Mouse (Mus musculus): ENCODE measurements around the gene Nxn.

Gene Nxn

DNA sequence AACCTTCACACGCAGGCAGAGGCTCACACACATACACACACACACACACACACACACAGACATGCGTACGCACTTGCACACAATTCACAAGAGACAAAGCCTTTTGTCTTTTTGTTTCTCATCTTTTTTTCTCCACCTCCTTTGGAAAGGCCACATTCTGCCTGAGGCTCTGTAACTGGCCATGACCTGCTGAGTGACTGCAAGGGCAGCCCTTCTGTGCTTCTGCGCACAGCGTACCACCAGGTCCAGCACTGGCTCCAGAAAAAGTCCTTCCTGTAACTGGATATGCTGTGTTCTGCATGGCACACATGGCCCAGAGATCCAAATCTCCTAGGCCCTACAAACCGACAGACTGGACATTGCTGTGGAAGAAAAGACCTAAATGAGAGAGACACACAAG lies 38.7 kb downstream of the Nxn start:
- no peak for DNase-seq

DNA sequence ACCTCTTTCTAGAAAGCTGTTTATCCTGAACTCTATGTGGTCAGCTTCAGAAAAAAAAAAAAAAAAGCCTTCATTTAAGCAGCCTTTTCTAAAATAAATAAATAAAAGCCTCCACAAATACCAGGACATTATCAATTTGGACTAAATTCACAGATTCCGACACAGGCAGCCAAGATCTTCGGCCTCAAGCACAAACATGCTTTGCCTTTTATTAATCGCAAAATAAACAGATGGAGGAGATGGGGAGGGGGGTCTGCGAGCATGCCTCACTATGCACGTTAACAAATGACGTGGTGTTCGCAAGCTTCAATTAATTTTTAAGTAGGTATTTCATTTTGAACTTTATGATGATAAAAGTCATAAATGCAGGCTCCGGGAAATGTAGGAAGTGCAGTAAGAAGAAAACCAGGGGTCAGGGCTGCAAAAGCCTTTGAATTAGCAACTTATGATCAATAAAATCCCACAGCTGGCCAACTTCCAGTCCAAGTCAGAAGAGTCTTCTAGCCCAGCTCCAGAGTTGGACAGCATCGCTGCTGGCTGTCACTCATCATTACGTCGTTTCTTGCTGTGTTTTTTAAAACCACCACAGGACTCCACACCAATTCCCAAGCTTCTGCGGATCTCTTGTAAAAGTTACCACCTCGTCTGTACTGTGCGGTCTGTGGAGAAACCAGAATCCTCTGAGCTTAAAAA lies 40.2 kb downstream of the Nxn start:
- peak in 1 of 2 experiments; percentile 36 for DNase-seq

DNA sequence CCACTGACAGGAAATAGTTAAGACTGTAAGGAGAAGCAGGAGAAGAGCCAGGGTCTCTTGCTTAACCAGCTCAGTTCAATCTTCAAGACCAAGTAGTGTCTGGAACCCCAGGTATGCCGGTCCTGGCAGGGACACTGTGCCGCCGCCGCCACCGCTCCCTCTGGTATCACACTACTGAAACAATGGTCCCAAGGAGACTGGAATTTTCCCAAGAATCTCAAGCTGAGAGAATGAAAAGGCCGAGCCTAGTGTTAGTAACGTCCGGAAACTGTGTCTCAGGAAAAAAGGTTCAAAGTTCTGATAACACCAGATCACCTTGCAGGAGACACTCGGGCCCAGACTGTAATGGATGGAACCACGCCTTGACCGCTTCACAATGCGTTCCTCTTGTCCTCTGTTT lies 41.5 kb downstream of the Nxn start:
- DNase-seq: no peak

DNA sequence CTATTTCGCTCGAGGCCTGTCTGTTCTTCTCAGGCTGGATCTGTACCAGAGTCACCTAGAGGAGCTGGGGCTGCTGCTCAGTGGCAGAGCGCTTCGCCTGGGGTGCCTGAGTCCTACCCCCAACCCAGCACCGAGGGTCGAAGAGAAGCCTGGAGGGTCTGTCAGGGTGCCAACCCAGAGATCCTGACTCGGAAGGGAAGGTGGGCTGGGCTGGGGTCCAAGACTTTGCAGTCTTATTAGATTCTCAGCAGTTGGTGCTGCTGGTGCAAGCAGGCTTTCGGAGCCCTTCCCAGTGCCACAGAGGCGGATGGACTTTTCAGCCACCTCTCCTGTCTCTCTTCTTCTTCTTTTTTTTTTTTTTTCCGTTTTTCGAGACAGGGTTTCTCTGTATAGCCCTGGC lies 42.8 kb downstream of the Nxn start:
- DNase-seq: no peak

DNA sequence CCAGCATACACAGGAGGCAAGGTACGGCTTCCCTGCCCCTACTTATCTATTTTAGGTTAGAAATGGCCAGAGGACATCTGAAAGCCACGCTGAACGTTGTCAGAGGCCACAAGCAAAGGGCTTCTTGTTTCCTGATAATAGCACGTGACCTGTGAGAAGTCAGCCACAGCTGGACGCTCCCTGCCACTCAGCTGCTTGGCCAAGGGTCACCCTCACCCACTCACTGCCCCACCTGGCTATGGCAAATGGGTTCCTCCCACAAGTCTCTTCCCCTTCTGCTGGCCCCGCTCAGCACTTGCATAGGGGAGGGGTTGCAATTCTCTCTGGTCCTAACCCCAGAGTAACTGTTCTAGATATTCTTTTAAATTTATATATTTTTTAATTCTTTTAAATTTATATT lies 43.5 kb downstream of the Nxn start:
- peak in 1 of 2 experiments; percentile 66 for DNase-seq

DNA sequence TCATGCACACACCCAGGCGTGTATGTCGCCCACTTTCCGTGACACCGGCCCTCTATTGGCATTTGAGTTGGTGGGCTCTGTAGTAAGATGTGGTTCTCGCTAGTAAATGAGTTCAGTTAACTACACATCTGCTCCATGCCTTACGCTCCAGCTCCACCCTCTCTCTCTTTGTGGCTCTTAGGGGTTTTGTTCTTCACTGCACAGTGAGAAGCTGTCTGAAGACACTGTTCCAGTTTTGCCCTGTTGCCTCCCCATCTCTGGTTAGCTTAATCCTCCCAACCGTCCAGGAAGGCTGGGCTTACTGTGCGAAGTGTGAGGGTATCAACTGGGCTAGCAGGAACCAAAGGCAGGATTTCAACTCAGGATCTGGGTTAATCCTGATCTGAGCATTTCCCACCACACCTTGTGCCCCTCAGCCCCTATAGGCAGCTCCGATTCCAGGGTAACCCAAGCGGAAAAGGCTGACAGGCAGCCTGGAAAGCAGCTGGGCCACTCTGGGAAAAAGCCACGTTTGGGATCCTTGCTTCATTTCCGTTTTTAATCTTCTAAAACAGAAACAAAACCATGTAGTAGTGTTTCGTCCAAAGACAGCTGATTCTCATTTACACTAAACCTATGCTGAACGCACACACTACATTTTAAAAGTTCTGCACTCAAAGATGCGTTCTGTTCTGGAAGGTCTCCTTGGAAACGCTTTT lies 45.9 kb downstream of the Nxn start:
- DNase-seq: no peak

DNA sequence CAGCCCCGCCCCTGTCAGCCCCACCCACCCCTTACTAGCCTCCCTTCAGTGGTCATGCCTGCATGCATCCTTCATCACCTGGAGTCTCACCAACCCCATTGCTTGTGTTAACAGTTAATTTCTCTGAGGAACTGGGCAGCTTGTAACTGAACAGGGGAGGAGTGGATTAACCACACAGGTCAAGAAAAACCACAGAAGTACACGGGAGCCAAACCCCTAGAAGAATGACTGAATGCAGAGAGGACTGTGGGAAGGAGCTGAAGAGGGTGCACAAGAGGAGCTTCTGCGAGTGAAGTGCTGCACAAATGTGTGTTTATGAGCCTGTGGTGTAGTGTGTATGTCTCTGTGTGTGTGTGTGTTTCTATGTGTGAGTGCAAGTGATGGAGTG lies 47.3 kb downstream of the Nxn start:
- no peak for DNase-seq

DNA sequence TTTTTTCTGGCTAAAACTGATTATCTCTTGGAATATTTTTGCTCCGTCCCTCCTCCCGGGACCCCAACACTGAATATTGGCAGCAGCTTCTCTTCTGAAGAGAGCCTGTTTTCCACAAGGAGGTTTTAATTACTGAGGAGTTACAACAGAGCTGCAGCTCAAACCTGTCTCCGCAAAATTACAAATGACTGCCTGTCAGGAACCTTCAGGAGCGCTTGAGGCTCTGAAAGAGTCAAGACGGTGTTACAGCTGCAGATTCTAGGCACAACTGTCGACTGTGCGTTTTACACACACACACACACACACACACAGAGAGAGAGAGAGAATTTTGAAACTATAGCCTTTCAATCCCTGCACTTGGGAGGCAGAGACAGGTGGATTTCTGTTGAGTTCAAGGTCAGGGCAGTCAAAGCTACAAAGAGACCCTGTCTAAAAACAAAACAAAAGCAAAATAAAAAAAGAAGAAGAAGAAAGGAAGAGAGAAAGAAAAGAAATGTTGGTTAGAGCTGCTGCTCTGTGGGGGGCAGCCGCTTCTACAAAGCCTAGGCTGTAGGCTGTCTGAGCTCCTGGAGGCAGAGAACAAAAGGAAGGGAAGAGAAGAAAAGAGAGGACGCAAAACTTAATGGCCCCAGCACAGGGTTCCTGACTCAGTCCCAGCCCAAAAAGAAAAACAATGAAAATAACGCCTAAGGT lies 47.9 kb downstream of the Nxn start:
- no peak for DNase-seq

DNA sequence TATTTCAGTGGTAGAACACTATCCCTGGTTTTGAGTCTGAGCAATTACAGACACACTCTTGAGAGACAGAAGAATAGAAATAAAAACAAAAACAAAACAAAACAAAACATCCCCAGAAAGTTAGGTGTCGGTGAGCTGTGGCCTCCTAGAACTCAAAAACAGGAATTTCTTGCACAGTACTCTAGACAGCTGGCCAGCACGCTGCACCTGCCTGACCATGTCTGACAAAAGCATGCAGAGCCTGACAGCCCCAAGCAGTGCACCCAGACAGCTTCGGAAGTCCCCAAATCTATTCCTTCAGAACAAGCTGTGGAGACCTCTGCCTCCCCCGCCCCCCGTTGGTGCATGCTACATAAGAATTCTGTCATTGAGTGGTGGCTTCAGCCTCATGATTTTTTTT lies 49.1 kb downstream of the Nxn start:
- no peak for DNase-seq

DNA sequence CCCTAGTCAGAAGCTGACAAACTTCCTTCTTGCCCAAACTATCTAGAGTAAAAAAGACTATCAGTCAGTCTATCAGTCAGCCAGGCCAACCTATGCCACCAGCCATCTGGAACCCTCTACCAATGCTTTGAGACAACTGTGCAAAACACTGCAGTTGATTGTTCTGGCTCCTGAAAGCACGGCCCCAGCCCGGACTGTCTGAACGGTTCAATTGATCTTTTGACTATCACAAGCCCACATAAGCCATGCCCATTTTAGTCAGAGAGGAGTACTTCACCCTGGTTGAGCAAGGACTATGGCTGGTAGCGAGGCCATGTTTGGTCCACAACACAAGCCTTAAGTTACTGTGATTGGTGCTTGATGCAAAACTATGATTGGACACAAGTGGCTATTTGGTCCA lies 51.4 kb downstream of the Nxn start:
- no peak for DNase-seq

DNA sequence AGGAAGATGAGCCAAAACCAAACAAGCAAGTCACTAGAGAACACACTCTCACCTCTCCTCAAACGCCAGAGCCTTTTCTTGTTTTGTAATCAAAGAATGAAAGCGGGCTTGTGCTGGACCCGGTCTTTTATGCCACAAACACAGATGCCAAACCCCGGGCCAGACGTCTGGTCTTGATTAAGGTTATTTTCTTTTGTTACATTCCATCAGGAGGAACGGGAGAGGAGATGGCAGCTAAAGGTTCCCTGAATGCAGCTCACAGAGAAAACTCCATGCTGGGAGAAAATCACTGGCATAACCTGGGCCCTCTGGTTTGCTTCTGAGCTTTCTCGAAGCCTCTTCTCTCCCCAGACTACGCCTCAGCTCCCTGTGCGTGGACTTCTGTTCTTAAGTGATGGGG lies 55.9 kb downstream of the Nxn start:
- DNase-seq: no peak

DNA sequence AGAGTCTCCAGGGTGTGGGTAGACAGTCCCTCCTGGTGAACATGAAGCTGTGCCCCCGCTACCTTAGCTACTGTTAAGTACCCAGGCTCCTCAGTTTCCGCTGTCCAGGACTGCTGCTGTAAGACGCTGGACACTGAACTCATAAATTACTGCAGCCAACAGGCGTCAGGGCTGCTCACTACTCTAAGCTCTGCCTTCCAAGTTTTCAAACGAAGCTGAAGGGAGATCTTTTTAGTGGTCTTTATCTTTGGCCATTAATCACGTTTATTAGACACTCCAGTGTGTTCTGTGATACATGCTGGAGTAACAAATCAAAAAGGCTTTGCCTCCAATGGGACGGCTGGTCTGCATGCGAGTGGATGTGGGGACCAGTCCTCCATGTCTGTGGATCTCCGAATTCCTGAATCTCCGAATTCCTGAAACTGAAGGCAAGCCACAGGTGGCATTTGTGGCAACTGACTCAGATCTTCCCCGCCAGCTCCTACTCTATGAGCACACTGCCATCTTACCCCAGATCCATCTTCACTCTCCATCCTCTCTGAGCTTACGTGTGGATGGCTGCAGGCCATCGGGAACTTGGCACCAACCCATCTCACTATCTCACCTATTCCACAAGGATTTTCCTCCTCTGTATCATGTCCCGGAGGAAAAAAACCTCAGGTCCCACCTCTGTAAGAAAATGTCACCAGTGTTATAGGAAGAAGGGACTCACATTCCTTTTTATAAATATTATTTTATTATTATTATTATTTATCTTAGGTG lies 56.9 kb downstream of the Nxn start:
- DNase-seq: no peak

DNA sequence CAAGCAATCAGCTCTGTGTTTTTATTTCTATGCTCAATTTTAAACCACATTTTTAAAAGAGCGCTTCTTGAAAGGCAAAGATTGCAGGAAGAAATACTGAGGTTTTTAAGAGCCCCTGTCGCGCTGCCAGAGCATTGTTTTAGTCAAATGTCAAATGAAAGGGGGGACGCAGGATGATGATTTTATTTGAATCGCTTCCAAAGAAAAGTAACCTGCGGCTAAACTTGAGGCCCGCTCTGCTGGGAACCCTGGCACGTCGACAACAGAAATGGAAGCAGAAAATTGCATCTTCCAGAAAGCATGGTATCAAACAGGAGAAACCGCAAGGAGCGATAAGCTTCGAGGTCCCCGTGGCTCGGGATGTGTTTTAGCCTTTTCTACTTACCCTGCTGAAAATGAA lies 57.8 kb downstream of the Nxn start:
- DNase-seq: peak in 1 of 2 experiments; percentile 37

DNA sequence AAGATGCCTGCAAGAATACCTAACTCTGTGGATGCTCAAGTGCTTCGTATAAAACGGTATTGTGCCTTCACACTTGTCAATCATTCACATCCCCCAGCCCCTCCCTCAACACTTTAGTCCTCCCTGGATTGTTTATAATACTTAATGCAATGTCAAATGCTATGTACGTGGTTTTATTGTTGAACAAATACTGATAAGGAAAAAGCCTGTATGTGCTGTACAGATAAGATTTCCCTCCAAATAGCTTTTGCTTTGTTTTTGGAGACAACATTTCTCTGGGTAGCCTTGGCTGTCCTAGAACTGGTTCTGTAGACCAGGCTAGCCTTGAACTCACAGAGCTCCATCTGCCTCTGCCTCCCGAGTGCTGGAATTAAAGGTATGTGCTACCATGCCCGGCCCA lies 59.1 kb downstream of the Nxn start:
- DNase-seq: no peak

DNA sequence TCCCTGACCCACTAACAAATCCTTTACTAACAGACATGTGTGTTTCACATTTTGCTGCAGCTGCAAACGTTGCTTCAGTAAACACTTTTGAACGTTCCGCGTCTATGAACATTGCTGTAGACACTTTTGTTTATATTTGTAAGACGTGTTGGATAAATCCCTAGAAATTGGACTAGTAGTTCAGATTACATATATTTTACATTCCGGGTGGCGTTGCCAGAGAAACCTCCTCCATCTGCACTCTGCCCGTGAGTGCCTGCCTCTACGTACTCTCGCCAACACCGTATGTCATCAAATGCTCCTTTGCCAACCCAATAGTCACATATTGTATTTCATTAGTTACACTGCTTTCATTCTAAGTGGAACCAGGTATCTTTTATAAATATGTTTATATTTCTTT lies 59.8 kb downstream of the Nxn start:
- no peak for DNase-seq

DNA sequence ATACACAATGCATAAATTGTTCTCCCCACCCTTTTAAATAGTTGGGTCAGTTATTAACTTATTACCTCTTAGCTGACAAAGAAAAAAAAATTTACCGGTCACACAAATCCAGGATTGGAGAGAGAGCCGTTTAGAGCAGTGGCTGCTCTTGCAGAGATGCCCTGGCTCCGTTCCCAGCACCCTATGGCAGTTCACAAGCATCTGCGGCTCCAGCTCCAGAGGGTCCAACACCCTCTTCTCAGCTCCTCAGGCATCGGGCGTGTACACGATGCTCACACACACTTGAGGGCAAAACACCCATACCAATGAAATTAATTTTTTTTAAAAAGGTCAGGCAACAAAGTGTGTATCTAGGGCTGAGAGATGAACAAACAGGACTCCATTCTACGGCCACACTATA lies 60.3 kb downstream of the Nxn start:
- no peak for DNase-seq

DNA sequence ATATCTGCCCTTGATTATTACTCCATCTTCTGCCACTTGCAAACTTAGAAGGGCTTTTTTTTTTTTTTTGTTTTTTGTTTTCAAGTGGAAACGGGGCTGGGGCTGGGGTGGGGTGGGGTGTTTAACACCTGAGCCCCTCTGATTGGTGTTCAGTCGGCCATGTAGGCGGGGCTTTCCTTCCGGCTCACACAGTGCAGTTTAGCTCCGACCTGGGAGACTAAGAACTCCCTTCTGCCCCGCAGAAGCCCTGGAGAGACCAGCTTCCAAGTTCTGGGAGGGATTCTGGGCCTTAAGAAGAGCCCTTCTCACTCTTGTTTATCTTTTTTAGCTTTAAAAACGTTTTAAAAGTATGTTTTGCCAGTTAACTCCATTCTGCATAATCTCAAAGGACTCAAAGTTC lies 61.2 kb downstream of the Nxn start:
- peak; percentile 48 to 66 for DNase-seq

DNA sequence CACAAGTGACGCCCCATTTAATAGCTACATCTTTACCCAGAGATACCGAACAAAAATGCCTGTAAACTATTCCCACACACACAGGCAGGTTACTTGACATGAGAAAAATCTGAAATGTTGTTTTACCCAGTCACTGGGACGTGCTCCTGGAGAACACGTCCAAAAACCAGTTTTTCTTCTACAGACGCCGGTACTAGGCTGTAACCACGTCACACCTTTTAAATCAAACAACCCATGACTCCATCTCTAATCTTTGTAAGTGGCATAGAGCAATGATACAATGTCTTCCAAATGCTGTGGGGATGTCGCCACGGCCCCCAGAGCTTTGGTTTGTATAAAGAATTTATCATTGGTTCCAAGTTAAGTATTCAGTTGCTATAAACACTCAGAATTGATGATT lies 61.7 kb downstream of the Nxn start:
- no peak for DNase-seq

DNA sequence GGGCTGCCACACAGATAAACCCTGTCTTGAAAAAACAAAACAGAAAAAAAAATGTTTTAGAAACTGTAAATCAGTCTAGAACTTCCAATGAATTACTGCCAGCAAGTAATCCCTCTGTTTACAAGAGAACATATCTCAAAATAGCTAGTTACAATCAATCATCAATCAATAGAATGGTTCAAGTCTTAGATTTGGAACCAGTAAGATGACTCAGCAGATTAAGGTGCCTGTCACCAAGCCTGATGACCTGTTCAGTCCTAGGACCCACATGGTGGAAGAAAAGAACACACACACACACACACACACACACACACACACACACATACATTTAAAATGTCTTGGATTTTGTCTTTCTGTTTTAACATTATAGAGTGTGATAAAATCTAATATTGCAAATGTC lies 62.7 kb downstream of the Nxn start:
- DNase-seq: no peak

DNA sequence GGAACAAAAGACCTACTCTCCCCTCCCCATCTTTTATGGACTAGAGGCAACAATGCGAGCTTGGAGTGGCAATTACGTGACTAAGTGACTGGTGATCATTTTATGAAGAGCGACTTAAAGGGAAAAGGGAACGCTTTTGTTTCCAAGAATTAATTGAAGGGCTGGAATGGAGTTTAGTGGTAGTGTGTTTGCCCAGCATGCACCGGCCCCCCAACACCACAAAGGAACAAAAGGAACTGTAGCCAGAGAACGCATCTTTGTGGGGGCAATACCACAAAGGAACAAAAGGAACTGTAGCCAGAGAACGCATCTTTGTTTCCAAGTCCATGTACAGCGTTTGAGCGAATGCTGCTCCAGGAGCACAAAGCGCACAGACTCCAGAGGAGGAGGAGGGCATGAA lies 64.0 kb downstream of the Nxn start:
- DNase-seq: no peak

DNA sequence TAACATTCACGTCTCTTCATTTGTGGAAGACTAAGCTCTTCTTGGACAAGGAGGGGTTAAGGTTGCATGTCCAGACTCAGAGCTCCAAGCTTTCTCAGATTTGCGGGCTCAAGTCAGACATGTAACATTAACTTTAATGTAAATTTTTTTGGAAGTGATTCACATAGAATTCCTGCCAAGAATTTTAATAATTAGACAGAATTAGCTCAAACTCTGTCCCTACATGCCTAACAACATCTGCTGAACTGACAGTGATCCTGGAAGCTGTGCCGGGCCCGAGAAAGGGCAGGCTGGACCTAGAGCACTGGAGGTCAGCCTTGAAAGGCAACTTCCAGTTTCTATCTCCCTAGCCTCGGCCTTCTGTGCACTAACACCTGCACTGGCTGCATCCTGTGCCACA lies 66.7 kb downstream of the Nxn start:
- peak; percentile 25 to 55 for DNase-seq

DNA sequence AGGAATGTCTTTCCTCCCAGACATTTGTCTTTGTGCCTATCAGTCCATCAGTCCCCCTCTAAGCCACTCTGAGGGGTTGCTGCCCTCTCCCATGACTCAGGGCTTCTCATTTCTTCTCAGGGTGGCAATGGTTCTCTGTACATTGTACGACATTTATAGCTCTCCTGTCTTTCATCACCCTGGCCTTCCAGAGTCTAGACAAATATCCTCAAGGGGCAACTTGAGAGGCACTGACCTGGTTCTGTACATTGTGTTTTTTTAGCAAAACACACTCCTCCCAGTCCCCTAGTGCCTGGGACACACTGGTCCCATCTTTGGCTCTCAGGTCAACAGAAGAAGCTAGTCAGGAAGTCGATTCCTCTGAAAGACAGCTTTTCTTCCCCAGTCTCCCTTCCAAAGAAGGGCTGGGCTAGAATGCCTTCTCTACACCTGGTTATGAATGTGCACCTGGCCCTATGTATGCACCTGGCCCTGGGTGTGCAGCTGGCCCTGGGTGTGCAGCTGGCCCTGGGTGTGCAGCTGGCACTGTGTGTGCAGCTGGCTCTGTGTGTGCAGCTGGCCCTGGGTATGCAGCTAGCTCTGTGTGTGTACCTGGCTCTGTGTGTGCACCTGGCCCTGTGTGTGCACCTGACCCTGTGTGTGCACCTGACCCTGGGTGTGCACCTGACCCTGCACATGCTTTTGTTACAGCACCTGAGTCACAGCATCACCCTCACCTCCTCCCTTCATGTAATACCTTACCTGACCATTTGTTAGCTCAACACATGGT lies 70.2 kb downstream of the Nxn start:
- no peak for DNase-seq

DNA sequence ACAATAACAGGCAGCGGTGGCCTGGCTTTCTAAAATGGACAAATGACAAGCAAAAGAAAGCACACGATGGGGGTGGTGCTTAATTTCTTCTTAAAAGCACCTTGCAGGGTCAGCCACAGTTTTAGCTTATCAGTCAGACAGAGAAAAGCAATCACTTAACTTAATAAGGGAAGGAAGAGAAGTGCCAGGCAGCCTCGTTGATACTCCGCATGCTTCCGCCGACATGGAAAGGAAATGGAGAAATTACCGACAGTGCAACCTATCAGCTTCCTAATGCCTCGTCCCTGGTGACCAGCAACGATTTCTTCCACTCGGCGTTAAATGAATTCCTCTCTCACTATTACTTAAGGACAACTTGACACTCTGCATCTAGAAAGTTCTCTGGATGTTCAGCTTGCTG lies 70.9 kb downstream of the Nxn start:
- DNase-seq: no peak

Measured in kidney, postnatal 25 days (tissue).